Mouse (Mus musculus): ENCODE results near the gene Ptpre. TPM values are rescaled to one million over a fixed set of nuclear protein-coding genes. Genes with fewer than 3 reads are reported as not detected.
A peak's percentile ranks its signal among the peaks of the same experiment; 100 is the strongest.

Ptpre gene
- total and polyA plus RNA-seq, 3 experiments, result 1.9 to 8.1 (median 3.5) TPM

- no peak for DNase-seq
Observed at GRCm38 (mm10) chr7:135578715-135579325, 41.5 kb downstream of the Ptpre start.

GRCm38 (mm10) chr7:135580306-135581091, 43.2 kb downstream of the Ptpre start:
- DNase-seq, result no peak

DNA sequence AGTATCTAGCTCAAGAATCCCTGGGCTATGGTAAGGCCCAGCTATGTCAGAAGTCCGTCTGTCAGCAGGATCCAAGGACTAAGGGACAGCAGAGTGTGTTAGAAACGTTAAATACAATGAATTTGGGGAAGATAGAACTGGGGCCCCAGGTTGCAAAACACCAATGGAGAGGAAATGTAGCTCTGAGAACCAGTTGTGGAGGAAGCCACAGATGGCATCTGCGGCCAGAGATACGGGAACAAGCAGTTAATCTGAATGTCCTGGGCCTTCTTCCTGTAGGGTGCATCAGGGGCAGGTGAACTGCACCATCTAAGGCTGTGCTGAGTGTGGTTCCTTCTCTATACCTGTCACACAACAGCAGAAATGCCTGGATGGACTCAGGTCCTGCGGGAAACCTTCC, 43.8 kb downstream of the Ptpre start:
- no peak for DNase-seq

DNA sequence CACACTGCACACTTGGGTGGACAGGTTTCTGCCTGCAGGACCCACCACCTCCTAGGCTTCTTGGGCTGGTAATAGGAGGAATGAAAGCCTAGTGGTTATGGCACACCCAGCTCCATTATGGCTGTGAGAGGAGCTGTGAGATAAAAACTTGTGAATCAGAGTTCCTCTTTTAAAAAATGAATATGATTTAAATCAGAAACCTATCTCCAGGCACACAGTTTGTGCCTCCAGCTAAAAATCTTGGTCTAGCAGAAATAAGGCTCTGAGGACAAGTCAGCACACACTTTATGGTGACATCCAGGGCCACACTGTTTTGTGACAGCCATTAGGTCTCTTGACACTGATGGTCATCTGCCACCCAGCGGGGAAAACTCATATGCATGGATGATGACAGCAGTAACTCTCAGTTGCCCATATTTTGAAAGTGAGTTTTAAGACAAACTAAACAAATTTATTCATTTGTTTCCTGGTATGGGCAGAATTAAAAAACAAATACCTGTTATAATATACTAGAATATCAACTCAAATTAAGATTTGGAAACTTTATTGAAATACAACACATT, 47.9 kb downstream of the Ptpre start:
- DNase-seq, result no peak

DNA sequence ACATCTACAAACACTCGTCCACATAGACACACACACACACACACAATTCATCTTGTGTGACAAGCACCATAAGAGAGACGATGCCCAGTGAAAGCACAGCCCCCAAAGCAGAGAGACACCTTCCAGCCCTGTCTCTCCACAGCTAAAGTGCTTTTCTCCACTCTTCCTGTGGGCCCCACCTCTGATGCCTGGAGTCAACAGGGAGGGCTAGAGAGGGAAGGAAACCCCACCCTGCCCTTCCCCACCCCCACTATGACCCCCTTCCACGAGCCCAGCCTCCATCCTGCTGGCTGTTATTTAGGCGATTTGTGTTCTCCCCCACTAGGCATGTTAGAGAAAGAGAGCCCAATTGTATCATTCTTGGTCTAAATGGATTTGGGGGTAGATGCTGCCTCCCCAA, 49.1 kb downstream of the Ptpre start:
- no peak for DNase-seq

- DNase-seq, result no peak
Observed at GRCm38 (mm10) chr7:135587821-135588575, 50.7 kb downstream of the Ptpre start.

- no peak for DNase-seq
Observed at GRCm38 (mm10) chr7:135588620-135589309, 51.5 kb downstream of the Ptpre start.

DNA sequence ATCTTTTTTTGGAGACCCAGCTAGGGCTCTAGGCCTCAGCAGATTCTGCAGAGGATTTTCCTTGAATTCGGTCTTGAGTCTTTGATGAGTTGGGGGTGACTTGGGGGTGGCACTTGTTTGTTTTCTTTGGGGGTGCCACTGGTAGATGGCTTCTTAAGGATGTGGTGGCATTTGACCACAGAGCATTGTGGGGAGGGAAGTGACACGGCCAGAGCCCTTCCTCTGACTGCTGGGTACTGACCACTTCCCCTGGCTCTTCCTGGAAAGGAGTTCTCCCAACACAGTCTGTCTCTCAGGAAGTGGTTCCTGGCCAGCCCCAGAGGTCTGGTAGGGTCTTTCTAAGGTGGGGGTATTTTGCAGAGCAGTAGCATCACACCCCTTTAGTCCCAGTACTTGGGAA, 54.2 kb downstream of the Ptpre start:
- DNase-seq, result no peak

DNA sequence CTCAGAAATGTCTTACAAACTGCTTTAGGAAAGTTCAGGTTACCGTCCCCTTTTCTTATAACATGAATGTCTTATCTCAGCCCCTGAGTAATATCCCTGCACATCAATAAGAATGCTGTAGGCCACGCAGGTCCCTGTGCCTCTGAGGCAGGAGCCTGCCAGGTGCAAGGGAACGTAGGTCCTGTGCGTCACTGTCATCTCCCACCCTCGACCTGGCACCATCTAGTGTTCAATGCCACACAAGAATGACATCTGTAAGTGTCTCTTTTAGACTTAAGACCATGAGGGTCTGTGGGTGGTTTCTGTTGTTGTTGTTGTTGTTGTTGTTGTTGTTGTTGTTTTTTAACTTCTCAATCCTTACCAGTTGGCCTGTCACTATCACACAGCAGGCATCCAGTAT, 56.0 kb downstream of the Ptpre start:
- DNase-seq, result no peak

DNA sequence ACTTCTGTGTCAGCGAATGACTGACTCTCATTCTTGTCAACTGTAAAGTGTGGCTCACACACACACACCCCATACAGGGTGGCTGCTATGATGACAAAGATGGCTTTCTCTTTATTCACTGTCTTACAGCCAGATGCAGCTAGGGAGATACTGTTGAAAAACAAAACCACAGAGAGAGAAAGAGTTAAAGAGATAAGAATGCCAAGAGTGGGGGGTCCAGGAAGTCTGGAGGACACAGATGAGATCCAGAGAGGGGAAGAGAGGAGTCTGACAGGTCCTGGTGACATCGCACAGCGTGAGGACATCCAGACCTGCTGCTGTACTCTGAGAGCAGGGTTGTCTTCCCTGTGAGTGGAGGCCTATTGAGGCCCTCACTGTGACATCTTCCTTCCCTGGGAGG, 56.5 kb downstream of the Ptpre start:
- DNase-seq, result no peak

DNA sequence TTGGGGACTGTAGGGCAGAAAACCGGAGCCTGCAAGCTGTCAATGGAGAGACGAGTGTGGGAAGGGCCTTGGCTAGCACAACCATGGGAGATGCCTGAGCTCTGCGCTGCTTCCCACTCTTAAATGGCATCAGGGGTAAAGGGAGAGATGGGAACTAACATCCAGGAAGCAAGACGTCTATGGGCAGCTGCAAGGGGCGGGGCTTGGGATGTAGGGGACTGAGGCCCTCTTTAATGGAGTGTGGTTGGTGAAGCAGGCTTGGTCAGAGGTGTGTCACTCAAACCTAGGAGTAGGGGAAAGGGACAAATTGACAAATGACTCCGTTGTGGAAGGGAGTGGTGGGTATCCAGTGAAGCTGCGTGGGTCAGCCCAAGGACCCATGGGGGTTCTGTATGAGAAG, 57.4 kb downstream of the Ptpre start:
- DNase-seq, result no peak

GRCm38 (mm10) chr7:135595640-135596174, 58.4 kb downstream of the Ptpre start:
- no peak for DNase-seq

- DNase-seq, result peak; percentile 39
Observed at GRCm38 (mm10) chr7:135597006-135597405, 59.7 kb downstream of the Ptpre start.

DNA sequence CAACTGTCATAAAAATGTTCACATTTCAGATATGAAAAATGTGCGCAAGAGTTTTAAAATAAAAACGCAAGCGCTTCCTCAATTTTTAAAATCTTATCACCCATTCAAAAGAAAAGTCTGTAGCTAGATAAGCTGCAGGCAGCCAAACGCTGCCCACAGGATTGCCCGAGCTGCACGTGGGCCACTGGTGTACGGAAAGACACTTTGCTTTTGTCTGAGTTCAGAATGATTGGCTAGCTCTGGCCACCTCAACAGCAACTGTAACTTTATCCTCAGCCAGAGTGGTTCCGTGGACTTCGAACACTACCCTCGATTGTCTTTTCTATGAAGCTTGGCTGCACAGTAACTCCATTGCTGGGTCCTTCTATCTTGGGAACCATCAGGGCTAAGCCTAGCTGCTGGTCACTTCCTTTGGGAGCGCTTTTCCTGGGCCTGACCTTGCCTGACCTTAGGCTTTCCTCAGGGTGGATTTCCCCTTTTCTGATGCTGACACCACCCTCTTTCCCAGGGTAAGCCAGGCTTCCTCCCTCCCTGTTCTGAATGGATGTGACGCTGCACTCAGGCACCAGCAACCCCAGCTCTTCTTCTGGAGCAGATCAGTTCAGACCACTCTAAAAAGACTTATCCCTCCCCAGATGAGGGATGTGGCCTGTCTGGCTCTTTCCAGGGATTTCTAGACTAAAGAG, 60.5 kb downstream of the Ptpre start:
- no peak for DNase-seq

GRCm38 (mm10) chr7:135598303-135598855, 61.1 kb downstream of the Ptpre start:
- DNase-seq, result no peak

DNA sequence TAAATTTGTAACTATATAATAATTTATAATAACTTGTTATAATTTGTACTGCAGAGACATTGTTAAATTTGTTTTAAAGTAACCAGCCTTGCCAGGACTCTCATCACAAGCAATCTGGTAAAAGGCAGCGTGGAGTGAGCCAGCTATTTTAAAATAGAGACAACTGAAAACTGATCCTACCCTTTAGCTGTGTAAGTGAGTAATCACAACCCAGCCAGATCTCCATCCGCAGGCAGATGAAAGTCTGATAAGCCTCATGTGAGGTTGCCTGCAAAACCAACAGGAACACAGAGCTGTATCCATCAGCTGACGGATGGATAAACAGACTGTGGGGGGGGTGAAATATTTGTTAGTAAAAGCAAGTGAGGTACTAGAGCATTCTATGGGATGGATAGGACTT, 62.8 kb downstream of the Ptpre start:
- no peak for DNase-seq

- DNase-seq, result no peak
Observed at GRCm38 (mm10) chr7:135601607-135602006, 64.3 kb downstream of the Ptpre start.

DNA sequence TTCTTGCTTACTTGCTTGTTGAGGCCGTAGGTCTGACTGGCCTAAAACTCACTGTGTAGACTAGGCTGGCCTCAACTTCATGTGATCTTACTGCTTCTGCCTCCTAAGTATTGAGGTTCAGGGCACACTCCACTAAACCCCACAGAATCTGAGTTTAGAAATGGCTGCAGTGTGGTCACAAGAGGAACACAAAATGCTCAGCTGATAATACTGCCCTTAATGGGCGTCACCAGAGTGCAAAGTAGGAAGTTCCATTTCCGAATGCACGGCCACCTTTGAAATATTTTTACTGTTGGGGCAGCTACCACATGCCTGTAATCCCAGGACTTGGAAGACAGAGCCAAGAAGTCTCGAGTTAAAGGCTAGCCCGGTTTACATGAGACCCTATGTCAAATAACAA, 65.0 kb downstream of the Ptpre start:
- no peak for DNase-seq

- peak; percentile 33 for DNase-seq
Observed at GRCm38 (mm10) chr7:135602881-135603523, 65.7 kb downstream of the Ptpre start.
